Mouse (Mus musculus): ENCODE measurements at regions not wholly inside any gene's neighbourhood (a gene's known extent, or its start where the extent isn't known, plus 50 kb on each side); places are given as distances from the start of the nearest gene placed in this dataset.

DNA sequence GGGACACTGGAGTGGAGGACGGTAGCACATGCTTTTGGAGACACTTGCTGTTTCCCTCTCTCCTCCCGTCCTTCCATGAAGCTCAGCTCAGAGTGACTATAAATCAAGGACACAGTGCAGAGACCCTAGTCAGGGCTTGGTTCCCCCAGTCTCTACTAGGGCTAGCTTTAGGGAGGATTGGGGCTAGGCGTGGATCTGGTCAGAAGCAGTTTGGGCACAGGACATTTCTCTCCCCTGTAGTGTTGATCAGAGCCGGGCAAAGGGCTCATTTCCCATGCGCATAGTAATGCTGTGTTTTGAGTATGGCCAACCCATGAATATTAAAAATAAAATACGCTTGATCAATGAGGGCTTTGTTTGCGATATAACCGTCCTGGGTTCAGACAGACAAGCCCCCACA lies 149.1 kb upstream of the Cdh4 start:
- TF ChIP-seq CTCF (conservative IDR thresholded peaks at IDR 0.05 in 1 of 2, IDR thresholded peaks at IDR 0.05 in 1 of 2; ENCODE audit: low read depth in 2 of 2, low read length in 2 of 2) (no peak), ZNF384 (IDR thresholded peaks at IDR 0.05; ENCODE audit: low read depth, low read length) (no peak), MYC (IDR thresholded peaks at IDR 0.05; ENCODE audit: low read depth, low read length) (no peak), POLR2A (IDR thresholded peaks at IDR 0.05; ENCODE audit: low read depth, low read length) (no peak), SIN3A (IDR thresholded peaks at IDR 0.05; ENCODE audit: low read length) (no peak), ZKSCAN1 (IDR thresholded peaks at IDR 0.05; ENCODE audit: borderline replicate concordance, low read depth, low read length) (no peak), GABPA (IDR thresholded peaks at IDR 0.05; ENCODE audit: insufficient replicate concordance, low read depth, low read length) (no peak), TCF12 (IDR thresholded peaks at IDR 0.05; ENCODE audit: low read depth, low read length) (no peak), NRF1 (IDR thresholded peaks at IDR 0.05; ENCODE audit: low read depth, low read length) (no peak), USF1 (IDR thresholded peaks at IDR 0.05; ENCODE audit: low read depth, low read length) (no peak), JUN (IDR thresholded peaks at IDR 0.05; ENCODE audit: insufficient read depth, low read depth, low read length) (no peak), EP300 (IDR thresholded peaks at IDR 0.05; ENCODE audit: low read length) (no peak), MAFK (IDR thresholded peaks at IDR 0.05; ENCODE audit: insufficient replicate concordance, low read length) (no peak)
